ENCODE assay signal across 10 mouse cellular contexts in genomic region chr5:136759781-136760180, GRCm38 (mm10).
DNase-seq lines count a peak whose midpoint lies in the region; ATAC-seq and TF ChIP-seq lines count a peak whose summit lies in the region.
"Had no signal": no experiment of that assay in that cellular context is flagged by ENCODE, and none has a peak within 500 bp of the region (broad histone marks: within the 10 kb centered on the region; RNA-seq: fewer than 3 reads in every experiment).

No protein-coding gene starts in this region.

- TF ChIP-seq EP300 in stomach, postnatal 0 days (optimal IDR thresholded peaks at IDR 0.05): no peak

- no peak overlapping the region for H3K4me3 ChIP-seq in hindbrain, postnatal 0 days (ENCODE audit: low read length)
- H3K4me3 ChIP-seq in hindbrain, embryonic 13.5 days: no peak overlapping the region
- no peak overlapping the region for H3K4me3 ChIP-seq in testis, adult 2 months (ENCODE audit: control insufficient read depth, low read depth, low read length)
- no peak overlapping the region for H3K4me3 ChIP-seq in bone marrow macrophage, adult 2 months (ENCODE audit: insufficient read depth, low read length)
- no peak overlapping the region for H3K4me3 ChIP-seq in stomach, postnatal 0 days (ENCODE audit: low read depth, low read length)
- H3K4me3 ChIP-seq: embryonic facial prominence, embryonic 13.5 days; limb, embryonic 12.5 days had no signal

- no peak overlapping the region for H3K4me2 ChIP-seq in hindbrain, postnatal 0 days (ENCODE audit: low read depth, low read length)
- H3K4me2 ChIP-seq in hindbrain, embryonic 13.5 days: no peak overlapping the region
- H3K4me2 ChIP-seq in stomach, postnatal 0 days (replicated peaks; ENCODE audit: low read depth): no peak overlapping the region
- H3K4me2 ChIP-seq: embryonic facial prominence, embryonic 13.5 days; limb, embryonic 12.5 days had no signal

- no peak for TF ChIP-seq POLR2A in testis, adult 2 months (IDR thresholded peaks at IDR 0.05; ENCODE audit: control insufficient read depth, low read depth, low read length)
- TF ChIP-seq POLR2A in bone marrow macrophage, adult 2 months (IDR thresholded peaks at IDR 0.05; ENCODE audit: borderline replicate concordance, low read depth, low read length): no peak

- DNase-seq in hindbrain, postnatal 0 days (ENCODE audit: low spot score): no peak
- no peak for DNase-seq in testis, postnatal 10 days (ENCODE audit: low spot score)
- DNase-seq in stomach, postnatal 0 days (ENCODE audit: low spot score): no peak
- no peak for DNase-seq in heart, adult 11 months
- DNase-seq: heart, postnatal 36 days had no signal

- H3K9me3 ChIP-seq in hindbrain, postnatal 0 days (ENCODE audit: low read length): no peaks in the 10 kb centered on the region
- no peaks in the 10 kb centered on the region for H3K9me3 ChIP-seq in hindbrain, embryonic 13.5 days
- no peaks in the 10 kb centered on the region for H3K9me3 ChIP-seq in stomach, postnatal 0 days (ENCODE audit: control insufficient read depth, low read length)
- H3K9me3 ChIP-seq: embryonic facial prominence, embryonic 13.5 days; limb, embryonic 12.5 days had no signal

- no peak overlapping the region for H3K9ac ChIP-seq in hindbrain, postnatal 0 days (replicated peaks; ENCODE audit: low read length)
- H3K9ac ChIP-seq in hindbrain, embryonic 13.5 days: no peak overlapping the region
- H3K9ac ChIP-seq in stomach, postnatal 0 days (ENCODE audit: low read length): no peak overlapping the region
- H3K9ac ChIP-seq: embryonic facial prominence, embryonic 13.5 days; limb, embryonic 12.5 days had no signal

- 53% methylated on average over 6 of the region's 6 CpGs for WGBS in hindbrain, postnatal 0 days
- WGBS in hindbrain, embryonic 13.5 days: 57% methylated on average over 6 of the region's 6 CpGs
- 48% methylated on average over 6 of the region's 6 CpGs for WGBS in stomach, postnatal 0 days

- H3K36me3 ChIP-seq in hindbrain, postnatal 0 days (ENCODE audit: insufficient read depth, low read length): no peaks in the 10 kb centered on the region
- no peaks in the 10 kb centered on the region for H3K36me3 ChIP-seq in hindbrain, embryonic 13.5 days
- no peaks in the 10 kb centered on the region for H3K36me3 ChIP-seq in testis, adult 2 months (ENCODE audit: control insufficient read depth, insufficient read depth, low read length)
- H3K36me3 ChIP-seq in stomach, postnatal 0 days (ENCODE audit: control insufficient read depth, insufficient read depth, low read length): no peaks in the 10 kb centered on the region

- no peaks in the 10 kb centered on the region for H3K27me3 ChIP-seq in hindbrain, postnatal 0 days (ENCODE audit: insufficient read depth, low read length)
- H3K27me3 ChIP-seq in hindbrain, embryonic 13.5 days: no peaks in the 10 kb centered on the region
- H3K27me3 ChIP-seq in testis, adult 2 months (ENCODE audit: control insufficient read depth, insufficient read depth, low read length): no peaks in the 10 kb centered on the region
- H3K27me3 ChIP-seq in stomach, postnatal 0 days (ENCODE audit: control insufficient read depth, insufficient read depth, low read length): no peaks in the 10 kb centered on the region; the same call in 1 of the 2 replicates
- H3K27me3 ChIP-seq: embryonic facial prominence, embryonic 13.5 days; limb, embryonic 12.5 days had no signal

- peak; percentile 62 for TF ChIP-seq CTCF in hindbrain, postnatal 0 days (IDR thresholded peaks at IDR 0.05; ENCODE audit: low read depth)
- TF ChIP-seq CTCF in testis, adult 2 months (IDR thresholded peaks at IDR 0.05; ENCODE audit: control insufficient read depth, insufficient read depth, insufficient replicate concordance, low read depth, low read length): peak; percentile 83
- peak; percentile 86 for TF ChIP-seq CTCF in bone marrow macrophage, adult 2 months (IDR thresholded peaks at IDR 0.05; ENCODE audit: low read depth, low read length)
- peak; percentile 70 for TF ChIP-seq CTCF in stomach, postnatal 0 days (IDR thresholded peaks at IDR 0.05; ENCODE audit: low read depth)

- H3K4me1 ChIP-seq in hindbrain, postnatal 0 days (ENCODE audit: insufficient read depth, low read length): no peaks in the 10 kb centered on the region
- 0 out of 2 replicates have a peak, but pooled peaks cover 5% of the 10 kb centered on the region for H3K4me1 ChIP-seq in hindbrain, embryonic 13.5 days (replicated peaks)
- H3K4me1 ChIP-seq in testis, adult 2 months (ENCODE audit: control insufficient read depth, insufficient read depth, low read length): peaks cover 2% of the 10 kb centered on the region
- H3K4me1 ChIP-seq in bone marrow macrophage, adult 2 months (ENCODE audit: control insufficient read depth, insufficient read depth, low read length): peaks cover 9% of the 10 kb centered on the region
- no peaks in the 10 kb centered on the region for H3K4me1 ChIP-seq in stomach, postnatal 0 days (replicated peaks; ENCODE audit: control insufficient read depth, insufficient read depth)

- ATAC-seq in hindbrain, postnatal 0 days: no peak
- no peak for ATAC-seq in hindbrain, embryonic 13.5 days (ENCODE audit: low FRiP score)
- no peak for ATAC-seq in stomach, postnatal 0 days (ENCODE audit: low FRiP score, low TSS enrichment)

- H3K27ac ChIP-seq in hindbrain, postnatal 0 days: no peak overlapping the region
- no peak overlapping the region for H3K27ac ChIP-seq in hindbrain, embryonic 13.5 days
- H3K27ac ChIP-seq in testis, adult 2 months (ENCODE audit: control insufficient read depth, insufficient read depth, low read depth, low read length): no peak overlapping the region
- no peak overlapping the region for H3K27ac ChIP-seq in bone marrow macrophage, adult 2 months (ENCODE audit: insufficient read depth, low read depth, low read length)
- H3K27ac ChIP-seq in stomach, postnatal 0 days (replicated peaks): no peak overlapping the region
- H3K27ac ChIP-seq: embryonic facial prominence, embryonic 13.5 days; limb, embryonic 12.5 days had no signal
